Mouse (Mus musculus) liver, postnatal 0 days (tissue): Measurements from ENCODE around the gene Hipk2. TPM values are rescaled to one million over a fixed set of nuclear protein-coding genes. Genes with fewer than 3 reads are reported as not detected.
A peak's percentile ranks its signal among the peaks of the same experiment; 100 is the strongest.

Experiments
- ATAC-seq: fragments of 200-750 bp; cut with Nextera tagmentation; 2 replicates; pipeline ENCODE4 v1.8.0; 2017; ENCODE audit warnings: mild to moderate bottlenecking, moderate library complexity
- DNase-seq: peaks from one replicate; pipeline ENCODE4 v3.0.0-alpha.2; 2016
- H3K27ac ChIP-seq: fragments of 300-500 bp; sonication (generic); 2 replicates; pipeline ENCODE4 v1.5.1; 2014; ENCODE audit warnings: antibody characterized with exemption, moderate library complexity, mild to moderate bottlenecking, low read depth
- H3K27me3 ChIP-seq: fragments of 300-500 bp; sonication (generic); 2 replicates; pipeline ENCODE4 v1.6.1; 2014; ENCODE audit warnings: low read length, control low read depth, mixed read lengths; ENCODE audit not compliant: insufficient read depth
- H3K36me3 ChIP-seq: fragments of 300-500 bp; sonication (generic); replicated peaks from 2 replicates; pipeline ENCODE4 v1.6.1; 2014; ENCODE audit warnings: mild to moderate bottlenecking, control low read depth, low read length, moderate library complexity, mixed read lengths; ENCODE audit not compliant: insufficient read depth
- H3K4me1 ChIP-seq: fragments of 300-500 bp; sonication (generic); 2 replicates; pipeline ENCODE4 v1.6.1; 2014; ENCODE audit warnings: antibody characterized with exemption, mild to moderate bottlenecking, control low read depth; ENCODE audit not compliant: insufficient read depth
- H3K4me2 ChIP-seq: fragments of 300-500 bp; sonication (generic); 2 replicates; pipeline ENCODE4 v1.6.1; 2014; ENCODE audit warnings: low read depth, mild to moderate bottlenecking, low read length, moderate library complexity, mixed read lengths
- H3K4me3 ChIP-seq: fragments of 300-500 bp; sonication (generic); 2 replicates; pipeline ENCODE4 v1.5.1; 2014; ENCODE audit warnings: low read depth, low read length
- H3K9ac ChIP-seq: fragments of 300-500 bp; sonication (generic); replicated peaks from 2 replicates; pipeline ENCODE4 v1.6.1; 2014; ENCODE audit warnings: mild to moderate bottlenecking, moderate library complexity
- H3K9me3 ChIP-seq: fragments of 300-500 bp; sonication (generic); 2 replicates; pipeline ENCODE4 v1.6.1; 2016; ENCODE audit warnings: mild to moderate bottlenecking, control low read depth, low read length, mixed read lengths
- CTCF ChIP-seq: sonication (generic); IDR thresholded peaks from 2 replicates; pipeline ENCODE4 v1.5.1; 2016; ENCODE audit warnings: antibody characterized with exemption, low read depth
- EP300 ChIP-seq: IDR thresholded peaks from 2 replicates; pipeline ENCODE4 v1.6.1; 2016; ENCODE audit warnings: antibody characterized with exemption, low read depth, mild to moderate bottlenecking
- WGBS: fragments of 180-500 bp; shearing (Covaris S2); extraction: QIAGEN DNeasy Blood & Tissue Kit; methylation state at CpG from one replicate; pipeline ENCODE4 v1.1.7; 2014; ENCODE audit not compliant: insufficient replicate concordance; 5-methylcytosine and 5-hydroxymethylcytosine counted together
- polyA plus RNA-seq: library from polyadenylated mRNA; unstranded; fragments of >200 nt; fragmentation: Nextera tagmentation; extraction: Ambion mirVana; gene quantifications from 2 replicates; pipeline ENCODE4 v1.2.1, GENCODE M21; 2015

The Hipk2 gene
- polyA plus RNA-seq, 1 experiment from 2014 or later = 9.7 TPM

DNA sequence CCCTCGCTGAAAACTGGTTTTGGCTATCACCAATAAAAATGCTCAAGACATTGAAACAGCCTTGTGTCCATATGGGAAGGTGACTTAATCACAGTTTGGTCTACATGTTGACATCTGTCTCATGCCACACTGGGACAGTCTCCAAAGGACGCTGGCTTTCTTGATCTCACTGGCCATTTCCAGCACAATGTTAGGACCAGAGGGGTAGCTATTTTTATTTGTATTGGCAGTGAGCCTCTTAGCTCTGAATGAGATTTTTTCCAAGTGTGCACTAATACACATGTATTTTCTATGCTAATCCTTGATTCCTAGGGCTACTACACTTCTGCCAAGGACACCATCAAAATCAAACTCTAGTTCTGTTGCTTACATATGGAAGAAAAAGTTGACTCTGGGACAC is 120.8 kb downstream of the Hipk2 start:
- H3K4me2 ChIP-seq = no peak overlapping the region
- ATAC-seq (no peak), DNase-seq (no peak)
- H3K36me3 ChIP-seq = 0 out of 2 replicates have a peak, but pooled peaks cover 5% of the 10 kb centered on the region
- TF ChIP-seq EP300 = no peak
- no peak for TF ChIP-seq CTCF
- no peak overlapping the region for H3K4me3 ChIP-seq
- WGBS = 82% methylated on average over 2 of the region's 2 CpGs
- no peak overlapping the region for H3K27ac ChIP-seq
- H3K9me3 ChIP-seq = no peaks in the 10 kb centered on the region
- peaks cover 15% of the 10 kb centered on the region for H3K4me1 ChIP-seq
- H3K9ac ChIP-seq = no peak overlapping the region
- H3K27me3 ChIP-seq = no peaks in the 10 kb centered on the region

DNA sequence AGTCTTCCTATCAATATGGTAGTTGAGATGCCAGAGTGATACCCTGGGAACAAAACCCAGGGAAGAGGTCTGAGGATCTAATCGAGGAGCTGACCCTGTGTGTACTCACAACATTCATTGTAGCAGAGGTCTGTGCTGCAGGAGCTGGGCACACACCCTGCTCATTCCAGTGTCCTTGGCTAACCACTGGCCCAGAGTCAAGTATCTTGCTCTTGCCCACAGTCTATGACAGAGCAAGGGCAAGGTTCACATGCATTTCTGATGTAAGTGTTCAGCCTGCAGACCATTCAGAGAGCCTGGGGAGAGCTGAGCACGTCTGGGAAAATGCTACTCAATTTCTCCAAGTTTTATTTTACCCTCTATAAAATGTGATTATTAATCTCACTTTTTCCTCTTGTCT is 122.2 kb downstream of the Hipk2 start:
- peak; percentile 88 for ATAC-seq
- no peak overlapping the region for H3K27ac ChIP-seq
- WGBS = 70% methylated on average over 2 of the region's 2 CpGs

GRCm38 (mm10) chr6:38753025-38753424 is 122.9 kb downstream of the Hipk2 start:
- no peak overlapping the region for H3K9ac ChIP-seq
- WGBS = 94% methylated on average over 2 of the region's 2 CpGs
- ATAC-seq = no peak
- H3K27me3 ChIP-seq = no peaks in the 10 kb centered on the region
- DNase-seq = no peak
- peaks cover 6% of the 10 kb centered on the region; the same call in 1 of the 2 replicates for H3K36me3 ChIP-seq
- H3K9me3 ChIP-seq = no peaks in the 10 kb centered on the region
- H3K4me3 ChIP-seq = no peak overlapping the region
- H3K4me2 ChIP-seq = no peak overlapping the region
- H3K4me1 ChIP-seq = peaks cover 13% of the 10 kb centered on the region
- H3K27ac ChIP-seq = no peak overlapping the region
- TF ChIP-seq CTCF (no peak), EP300 (no peak)

More for the DNA sequence above, 122.2 kb downstream of the Hipk2 start:
- H3K4me3 ChIP-seq = no peak overlapping the region
- no peaks in the 10 kb centered on the region for H3K9me3 ChIP-seq
- no peaks in the 10 kb centered on the region for H3K27me3 ChIP-seq
- DNase-seq = peak; percentile 44
- H3K4me1 ChIP-seq = peaks cover 15% of the 10 kb centered on the region
- no peak overlapping the region for H3K4me2 ChIP-seq
- H3K36me3 ChIP-seq = 0 out of 2 replicates have a peak, but pooled peaks cover 5% of the 10 kb centered on the region
- H3K9ac ChIP-seq = no peak overlapping the region
- no peak for TF ChIP-seq CTCF
- no peak for TF ChIP-seq EP300

- H3K4me2 ChIP-seq = no peak overlapping the region
- peaks cover 8% of the 10 kb centered on the region for H3K4me1 ChIP-seq
- no peaks in the 10 kb centered on the region for H3K9me3 ChIP-seq
- H3K27ac ChIP-seq = no peak overlapping the region
- H3K4me3 ChIP-seq = no peak overlapping the region
- no peak for TF ChIP-seq EP300
- peak; percentile 38; the same call in 1 of the 2 replicates for TF ChIP-seq CTCF
- peaks cover 11% of the 10 kb centered on the region; the same call in 1 of the 2 replicates for H3K36me3 ChIP-seq
- no peak for ATAC-seq
- DNase-seq = no peak
- H3K27me3 ChIP-seq = no peaks in the 10 kb centered on the region
- WGBS = 87% methylated on average over 6 of the region's 6 CpGs
- no peak overlapping the region for H3K9ac ChIP-seq
Measured at GRCm38 (mm10) chr6:38752495-38752894, 123.5 kb downstream of the Hipk2 start.

- DNase-seq (no peak), ATAC-seq (no peak)
- 52% methylated on average over 4 of the region's 4 CpGs for WGBS
- peaks cover 47% of the 10 kb centered on the region for H3K36me3 ChIP-seq
- H3K9ac ChIP-seq = no peak overlapping the region
- H3K4me3 ChIP-seq = no peak overlapping the region
- H3K27me3 ChIP-seq = no peaks in the 10 kb centered on the region
- no peaks in the 10 kb centered on the region for H3K4me1 ChIP-seq
- H3K27ac ChIP-seq = no peak overlapping the region
- TF ChIP-seq EP300 = no peak
- TF ChIP-seq CTCF = no peak
- H3K4me2 ChIP-seq = no peak overlapping the region
- no peaks in the 10 kb centered on the region for H3K9me3 ChIP-seq
Measured at GRCm38 (mm10) chr6:38748037-38748436, 127.9 kb downstream of the Hipk2 start.

- Histone ChIP-seq H3K4me1 (no peaks in the 10 kb centered on the region), H3K36me3 (peaks cover 87% of the 10 kb centered on the region), H3K9me3 (no peaks in the 10 kb centered on the region), H3K9ac (no peak overlapping the region), H3K27ac (no peak overlapping the region), H3K4me3 (no peak overlapping the region), H3K4me2 (no peak overlapping the region), H3K27me3 (no peaks in the 10 kb centered on the region)
- TF ChIP-seq EP300 (no peak), CTCF (no peak)
- DNase-seq (no peak), ATAC-seq (no peak)
- 87% methylated on average over 7 of the region's 7 CpGs for WGBS
Measured at GRCm38 (mm10) chr6:38743351-38743750, 132.6 kb downstream of the Hipk2 start.

DNA sequence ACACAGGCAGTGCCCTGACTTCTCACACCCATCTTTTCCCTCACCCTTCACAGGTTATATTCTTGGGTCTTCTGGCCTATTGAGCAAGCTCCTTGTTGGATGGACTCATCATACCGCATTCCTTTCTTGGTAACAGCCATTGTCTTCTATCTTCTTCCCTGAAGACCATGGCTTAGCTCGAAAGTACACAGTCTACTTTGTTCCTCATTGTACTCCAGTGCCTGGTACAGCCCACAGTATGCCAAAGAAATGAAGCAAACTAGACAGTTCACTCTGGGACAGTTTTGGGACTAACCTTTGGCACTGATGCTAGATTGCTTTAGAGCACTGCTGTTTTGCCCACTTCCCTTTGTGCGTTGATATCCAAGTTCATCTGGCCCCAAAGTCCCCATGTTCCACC is 133.5 kb downstream of the Hipk2 start:
- DNase-seq (no peak), ATAC-seq (no peak)
- peaks cover 90% of the 10 kb centered on the region for H3K36me3 ChIP-seq
- TF ChIP-seq EP300 = no peak
- no peak for TF ChIP-seq CTCF
- no peak overlapping the region for H3K4me3 ChIP-seq
- no peak overlapping the region for H3K9ac ChIP-seq
- H3K4me2 ChIP-seq = no peak overlapping the region
- H3K9me3 ChIP-seq = no peaks in the 10 kb centered on the region
- H3K27ac ChIP-seq = no peak overlapping the region
- no peaks in the 10 kb centered on the region for H3K27me3 ChIP-seq
- no peaks in the 10 kb centered on the region for H3K4me1 ChIP-seq
- 93% methylated on average over 3 of the region's 3 CpGs for WGBS
